Mouse (Mus musculus) hematopoietic stem cell, adult 5-6 weeks (primary cell): Measurements from ENCODE around the gene Csrnp2. TPM values are rescaled to one million over a fixed set of nuclear protein-coding genes. Genes with fewer than 3 reads are reported as not detected.
"Not testable (repeated sequence)": the region's sequence is repeated elsewhere in the genome, so short reads cannot be mapped to it uniquely, and the experiment has no call there.

ENCODE experiments used
- ATAC-seq, 2 experiments: fragments of 125-278 bp in 1 of 2; replicated peaks in 1 of 2; 2 replicates each; pipeline ENCODE4 v1.8.0; 2016 to 2017; ENCODE audit warnings: inconsistent platforms in 2 of 2, mild to moderate bottlenecking in 2 of 2, moderate number of reproducible peaks in 2 of 2, low read depth in 1 of 2, moderate TSS enrichment in 1 of 2; ENCODE audit not compliant: low FRiP score in 2 of 2, poor library complexity in 2 of 2, severe bottlenecking in 2 of 2, insufficient read depth in 1 of 2, low TSS enrichment in 1 of 2
- total RNA-seq: library from RNA; stranded (forward); fragments of 172-1452, 232-1000 nt; gene quantifications from 2 replicates; pipeline ENCODE4 v1.2.3, GENCODE M21; 2017

The Csrnp2 gene
- 3.8 and 5.0 TPM in 2 replicates for total RNA-seq

DNA sequence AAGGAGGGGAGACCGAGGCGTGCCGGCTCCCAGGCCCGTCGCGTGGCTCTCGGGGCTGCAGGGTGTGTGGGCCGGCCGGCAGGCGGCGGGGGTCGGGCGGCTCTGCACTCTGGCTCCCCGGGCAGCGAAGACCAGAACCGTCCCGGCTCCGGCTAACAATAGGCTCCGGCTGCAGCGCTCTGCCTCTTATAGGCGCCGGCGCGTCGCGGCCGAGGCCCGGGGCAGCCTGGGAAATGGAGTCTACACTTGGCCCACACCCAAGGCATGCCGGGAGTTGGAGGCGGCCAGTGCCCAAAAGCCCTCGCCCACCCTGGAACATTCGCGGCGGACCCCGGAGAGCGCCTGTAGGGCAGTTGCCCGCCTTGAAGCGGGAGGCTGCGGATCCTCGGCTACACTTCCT is at the start of gene Csrnp2:
Gene Csrnp2, minus strand, starts transcription at position 387 of the 400 bp plus-strand sequence.
- ATAC-seq, result peak; percentile 91 to 92

DNA sequence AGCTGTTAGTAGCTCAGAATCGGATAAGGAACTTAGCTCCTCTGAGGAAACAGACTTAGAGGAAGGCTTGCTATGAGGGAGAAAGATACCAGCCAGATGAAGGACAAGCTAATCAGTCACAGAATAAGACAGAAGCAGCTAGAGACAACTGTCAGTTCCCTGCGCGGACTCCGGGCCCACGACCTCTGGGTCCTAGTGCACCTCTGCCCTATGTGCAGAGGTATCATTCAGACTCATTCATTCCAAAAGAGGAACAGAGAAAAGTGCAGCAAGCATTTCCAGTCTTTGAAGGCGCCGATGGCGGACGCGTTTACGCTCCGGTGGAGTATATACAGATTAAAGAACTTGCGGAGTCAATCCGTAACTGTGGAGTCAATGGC is 48.4 kb upstream of the Csrnp2 start:
- ATAC-seq, result not testable (repeated sequence)

DNA sequence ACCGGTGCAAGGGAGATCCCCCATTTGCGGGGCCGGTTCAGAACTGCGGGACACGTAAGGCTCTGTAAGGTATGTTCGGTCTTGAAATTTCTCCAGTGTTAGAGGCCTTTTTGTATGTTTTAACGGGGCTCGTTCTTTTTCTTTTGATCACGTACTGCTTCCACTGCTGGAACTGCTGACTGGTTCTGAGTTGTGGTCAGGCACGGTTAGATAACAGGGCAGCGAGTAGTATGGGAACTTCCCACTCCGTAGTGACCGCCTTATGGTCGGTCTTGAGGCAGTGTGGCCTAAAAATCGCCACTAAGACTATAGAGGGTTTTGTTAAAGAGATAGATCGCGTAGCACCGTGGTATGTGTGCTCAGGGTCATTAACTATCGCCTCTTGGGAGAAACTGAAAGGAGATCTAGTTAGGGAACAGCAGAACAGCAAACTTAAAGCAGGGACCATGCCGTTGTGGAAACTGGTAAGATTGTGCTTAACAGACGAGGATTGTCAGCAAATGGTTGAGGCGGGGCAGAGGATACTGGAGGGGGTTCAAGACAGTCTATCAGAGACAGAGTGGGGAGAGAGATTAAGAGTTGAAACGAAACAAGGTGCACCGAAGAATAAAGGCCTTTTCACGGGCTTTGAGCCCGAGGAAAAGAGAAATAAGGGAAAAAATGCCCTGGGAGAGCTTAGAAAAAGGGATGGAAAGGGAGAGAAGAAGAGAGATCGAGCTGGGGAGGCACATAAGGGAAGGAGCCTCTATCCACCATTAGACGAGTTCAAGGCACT is 47.8 kb upstream of the Csrnp2 start:
- not testable (repeated sequence) for ATAC-seq

DNA sequence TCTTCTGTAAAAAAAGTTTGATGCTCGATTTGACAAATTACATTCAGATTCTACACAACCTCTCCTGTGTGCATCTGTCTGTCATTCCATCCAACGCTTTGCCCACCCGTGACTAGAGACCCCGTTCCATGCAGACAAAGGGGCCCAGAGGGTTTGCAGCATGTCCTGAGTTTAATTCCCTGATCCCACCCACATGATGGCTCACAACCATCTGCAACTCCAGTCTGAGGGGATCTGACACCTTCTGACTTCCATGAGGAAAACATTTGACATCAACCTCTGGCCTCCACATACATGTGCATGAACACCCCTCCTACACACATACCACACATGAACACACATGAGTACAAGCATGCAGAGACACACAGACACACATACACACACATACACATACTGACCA is 46.1 kb upstream of the Csrnp2 start:
- no peak for ATAC-seq

DNA sequence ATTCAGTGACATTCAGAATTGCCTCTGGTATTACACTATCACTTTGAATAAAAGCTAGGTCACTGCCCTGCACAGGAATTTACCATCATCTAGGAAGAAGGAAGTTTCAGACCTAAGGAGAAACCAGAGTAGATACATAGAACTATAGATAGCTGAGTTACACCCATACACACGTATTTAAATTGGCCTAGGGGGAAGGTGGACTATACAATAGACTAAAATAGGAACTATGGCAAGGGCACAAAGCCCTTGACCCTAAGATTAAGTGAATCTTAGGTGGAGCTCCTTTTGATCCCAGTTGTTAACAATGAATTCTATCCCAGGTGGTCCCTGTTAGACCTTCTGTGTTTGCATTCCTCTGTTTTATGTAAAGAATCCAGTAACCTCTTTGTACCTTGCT is 45.7 kb upstream of the Csrnp2 start:
- not testable (repeated sequence) for ATAC-seq

DNA sequence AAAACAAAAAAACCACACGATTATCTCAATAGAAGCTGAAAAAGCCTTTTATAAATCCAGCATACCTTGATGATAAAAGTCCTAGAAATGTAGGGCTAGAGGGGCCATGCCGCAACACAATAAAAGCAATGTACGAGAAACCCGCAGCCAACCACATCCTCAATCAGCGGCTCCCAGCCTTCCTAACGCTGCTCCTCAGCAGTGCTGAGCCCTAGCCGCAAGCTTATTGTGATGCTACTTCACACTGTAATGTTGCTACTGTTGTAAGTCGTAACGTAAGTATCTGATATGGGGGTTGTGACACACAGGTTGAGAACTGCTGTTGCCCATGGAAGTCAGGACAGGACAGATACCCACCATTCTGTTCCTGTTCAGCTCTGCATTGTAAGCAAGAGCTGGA is 44.1 kb upstream of the Csrnp2 start:
- ATAC-seq, result no peak

DNA sequence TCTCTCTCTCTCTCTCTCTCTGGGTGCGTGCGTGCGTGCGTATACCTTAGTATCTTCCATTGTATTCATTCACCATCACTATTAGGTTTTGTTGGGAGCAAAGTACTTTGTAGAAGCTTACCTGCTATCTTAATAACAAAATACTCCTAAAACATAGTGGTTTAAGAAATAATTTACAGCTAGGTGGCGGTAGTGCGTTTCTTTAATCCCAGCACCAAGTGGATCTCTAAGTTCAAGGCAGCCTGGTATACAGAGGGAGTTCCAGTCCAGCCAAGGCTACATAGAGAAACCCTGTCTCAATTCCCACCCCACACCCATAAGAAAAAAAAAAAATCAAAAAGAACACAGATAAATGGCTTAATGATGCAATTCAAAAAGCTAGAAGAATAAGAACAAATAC is 42.6 kb upstream of the Csrnp2 start:
- peak; percentile 51 to 69; a peak in 3 of 4 replicates for ATAC-seq

DNA sequence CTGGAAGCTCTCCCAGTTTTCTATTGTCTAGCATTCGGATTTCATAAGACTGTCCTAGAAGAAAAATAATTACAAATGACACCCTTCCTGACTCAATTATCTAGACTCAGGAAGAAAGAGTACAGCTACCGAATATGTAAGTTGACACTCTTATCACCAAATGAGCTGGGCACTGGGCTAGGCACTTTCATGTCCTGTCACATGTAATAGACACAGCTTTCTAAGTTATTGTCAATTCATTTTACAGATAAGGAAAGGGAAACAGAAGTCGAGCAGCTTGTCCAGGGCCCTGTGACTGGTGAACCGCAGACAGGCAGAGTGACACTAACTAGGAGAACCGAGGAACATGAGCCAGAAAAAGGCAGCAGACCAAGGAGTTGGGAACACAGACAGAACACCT is 32.6 kb upstream of the Csrnp2 start:
- ATAC-seq, result no peak

DNA sequence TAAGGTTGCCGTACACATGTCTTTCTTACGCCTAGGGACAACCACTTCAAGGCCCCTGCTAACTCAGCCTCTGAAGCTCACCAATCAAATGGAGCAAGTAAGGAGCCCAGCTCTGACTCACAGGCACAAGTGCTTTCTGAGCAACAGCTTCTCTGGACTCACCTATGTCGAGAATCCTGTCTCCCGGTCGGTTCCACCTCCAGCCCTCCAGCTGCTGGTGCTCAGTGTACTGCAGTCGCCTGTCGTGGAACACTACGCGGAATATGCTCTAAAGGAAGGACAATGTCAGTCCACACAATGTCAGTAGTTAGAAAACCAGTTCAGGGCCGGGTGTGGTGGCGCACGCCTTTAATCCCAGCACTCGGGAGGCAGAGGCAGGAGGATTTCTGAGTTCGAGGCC is 30.1 kb upstream of the Csrnp2 start:
- no peak for ATAC-seq

DNA sequence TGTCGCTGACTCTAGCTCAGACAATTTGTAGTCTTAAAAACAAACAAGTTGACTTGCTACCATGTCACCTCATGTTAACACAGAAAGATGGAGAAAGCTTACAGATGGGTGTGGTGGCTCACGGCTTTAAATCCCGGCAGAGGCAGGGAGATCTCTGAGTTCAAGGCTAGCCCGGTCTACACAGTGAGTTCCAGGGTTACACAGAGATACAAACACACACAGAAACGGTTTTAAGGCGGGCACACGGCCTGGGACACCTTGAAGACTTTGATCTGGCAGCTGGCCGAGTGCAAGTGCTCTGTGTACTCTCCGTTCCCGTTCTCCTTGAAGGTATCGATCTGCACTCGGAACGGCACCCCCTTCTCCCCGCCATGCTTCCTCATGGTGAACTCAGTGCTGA is 25.0 kb upstream of the Csrnp2 start:
- ATAC-seq, result no peak

DNA sequence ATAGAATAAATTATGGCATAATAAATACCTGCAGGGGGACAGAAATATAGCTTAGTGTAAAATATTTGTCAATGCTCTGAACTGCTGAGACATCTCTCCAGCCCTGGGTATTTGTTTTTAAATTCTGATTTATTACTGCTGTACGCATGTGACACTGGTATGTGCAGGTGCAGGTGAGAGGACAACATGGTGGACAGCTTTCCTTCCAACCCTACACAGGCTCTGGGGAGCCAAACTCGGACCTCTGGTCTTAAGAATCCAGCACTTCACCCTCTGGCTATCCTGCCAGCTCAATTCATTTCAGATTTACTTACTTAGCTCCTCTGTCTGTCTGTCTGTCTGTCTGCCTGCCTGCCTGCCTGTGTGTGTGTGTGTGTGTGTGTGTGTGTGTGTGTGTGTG is 19.8 kb upstream of the Csrnp2 start:
- ATAC-seq, result no peak

DNA sequence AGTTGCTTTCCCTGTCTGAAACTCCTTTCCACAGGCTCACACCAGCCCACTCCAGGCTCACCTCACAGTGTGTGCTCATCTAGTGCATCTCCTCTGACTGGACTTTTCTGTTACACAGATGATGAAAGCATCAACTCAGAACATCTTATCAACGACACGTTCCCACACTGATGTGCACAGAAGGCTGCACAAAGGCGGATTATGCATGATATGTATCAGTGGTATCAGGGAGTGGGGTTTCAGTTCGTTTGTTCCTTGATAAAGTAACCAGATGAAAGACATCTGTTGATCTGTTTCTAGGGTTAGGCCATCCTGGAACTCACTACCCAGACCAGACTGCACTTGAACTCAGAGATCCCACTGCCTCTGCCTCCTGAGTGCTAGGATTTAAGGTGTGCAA is 18.1 kb upstream of the Csrnp2 start:
- no peak for ATAC-seq

DNA sequence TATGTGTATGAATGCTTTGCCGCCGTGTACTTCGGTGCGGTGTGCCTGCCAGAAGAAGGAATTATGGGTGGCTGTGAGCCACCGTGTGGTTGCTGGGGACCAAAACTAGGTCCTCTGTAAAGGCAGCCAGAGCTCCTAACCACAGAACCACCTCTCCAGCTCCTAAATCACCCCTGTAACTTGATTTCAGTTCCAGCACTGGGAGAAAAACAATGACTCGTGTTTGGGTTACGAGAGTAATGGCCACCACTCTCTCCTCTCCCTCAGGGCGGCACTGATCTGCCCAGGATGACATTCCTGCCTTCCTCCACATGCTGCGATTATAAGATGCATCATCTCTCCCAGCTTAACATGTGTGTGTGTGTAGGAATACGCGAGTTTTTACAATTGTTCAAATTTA is 14.8 kb upstream of the Csrnp2 start:
- no peak for ATAC-seq

DNA sequence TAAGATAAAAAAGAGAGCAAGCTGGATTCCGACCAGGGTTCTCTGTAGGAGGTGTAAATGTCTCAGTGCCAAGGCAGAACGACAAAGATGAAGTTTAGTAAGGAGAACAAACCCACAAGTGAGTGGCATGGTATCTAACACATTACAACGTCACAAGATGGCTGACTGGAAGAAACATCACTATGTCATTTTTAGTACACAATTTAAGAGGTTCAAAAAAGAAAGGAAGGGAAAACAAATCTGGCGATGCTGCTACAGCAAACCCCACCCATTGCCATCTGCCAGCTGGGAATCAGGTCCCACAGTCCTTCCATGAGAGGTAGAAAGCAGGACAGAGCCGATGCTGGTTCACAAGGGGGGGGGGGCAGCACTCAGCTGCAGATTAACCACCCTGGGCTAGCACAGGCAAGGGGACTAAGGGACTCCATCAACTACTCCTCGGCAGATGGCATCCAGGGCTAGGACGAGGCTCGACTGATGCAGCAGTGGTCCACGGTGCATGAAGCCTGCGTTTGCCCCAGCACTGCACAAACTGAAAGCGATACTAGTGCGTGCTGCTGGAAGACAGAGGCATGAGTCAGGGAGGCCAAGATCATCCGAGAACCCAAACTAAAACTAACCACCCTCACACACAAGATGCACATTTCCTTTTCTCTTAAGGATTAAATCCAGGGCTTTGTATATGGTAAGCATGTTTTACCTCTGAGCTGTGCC is 13.3 kb upstream of the Csrnp2 start:
- ATAC-seq, result no peak

DNA sequence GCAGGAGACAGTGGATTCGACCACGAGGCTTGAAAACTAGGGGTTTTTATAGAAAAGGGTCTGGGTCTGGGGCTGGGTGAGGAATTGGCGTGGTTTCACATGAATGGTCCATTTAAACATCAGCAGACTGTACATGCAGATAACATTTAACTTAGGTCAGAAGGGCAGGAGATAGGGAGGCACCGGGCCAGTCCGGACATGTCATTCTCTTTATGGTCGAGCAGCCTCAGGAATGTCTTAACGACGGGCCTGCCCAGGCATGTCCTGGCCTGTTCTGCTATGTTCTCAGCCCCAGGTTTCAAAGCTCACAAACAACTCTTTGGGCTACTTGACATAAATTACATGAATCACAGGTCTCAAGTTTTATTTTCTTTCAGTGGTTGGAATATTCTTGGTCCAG is 4.2 kb upstream of the Csrnp2 start:
- not testable (repeated sequence) for ATAC-seq

DNA sequence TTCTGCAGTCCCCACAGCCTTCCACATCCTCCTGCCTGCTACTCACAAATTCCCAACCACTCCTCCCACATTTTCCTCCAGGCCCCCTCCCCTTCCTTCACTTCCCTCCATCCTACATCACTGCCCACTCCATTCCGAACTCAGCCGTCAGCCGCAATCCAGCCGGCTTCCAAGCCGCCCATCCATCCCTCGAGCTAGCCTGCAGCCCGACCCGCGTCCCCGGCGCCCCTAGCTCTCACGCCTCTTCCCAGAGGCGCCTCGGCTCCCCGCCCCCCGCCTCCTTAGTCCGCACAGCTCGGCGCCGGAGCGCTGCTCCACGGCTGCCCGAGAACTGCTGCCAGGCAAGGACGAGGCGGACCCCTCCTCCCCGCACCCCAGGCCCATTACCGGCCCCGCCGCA is 641 bp downstream of the Csrnp2 start:
- no peak for ATAC-seq

DNA sequence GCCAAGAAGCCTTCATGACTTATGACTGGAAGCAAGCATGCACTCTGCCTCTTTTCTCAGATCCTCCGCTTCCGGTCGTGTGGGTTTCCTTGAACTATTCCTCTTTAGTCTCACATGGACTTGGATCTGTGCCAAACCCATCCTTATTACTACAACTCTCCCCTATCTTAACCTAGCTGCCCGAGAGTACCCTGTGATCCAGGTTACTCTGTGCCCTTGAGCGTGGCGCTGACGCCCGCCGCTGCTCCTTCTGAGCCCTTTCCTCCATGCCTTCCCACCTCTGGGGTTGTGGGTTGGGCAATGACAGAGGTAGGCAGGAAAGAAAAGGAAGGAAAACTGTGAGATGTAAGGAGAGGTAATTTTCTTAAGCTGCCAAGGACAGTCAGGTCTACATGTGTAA is 3.3 kb downstream of the Csrnp2 start:
- no peak for ATAC-seq

DNA sequence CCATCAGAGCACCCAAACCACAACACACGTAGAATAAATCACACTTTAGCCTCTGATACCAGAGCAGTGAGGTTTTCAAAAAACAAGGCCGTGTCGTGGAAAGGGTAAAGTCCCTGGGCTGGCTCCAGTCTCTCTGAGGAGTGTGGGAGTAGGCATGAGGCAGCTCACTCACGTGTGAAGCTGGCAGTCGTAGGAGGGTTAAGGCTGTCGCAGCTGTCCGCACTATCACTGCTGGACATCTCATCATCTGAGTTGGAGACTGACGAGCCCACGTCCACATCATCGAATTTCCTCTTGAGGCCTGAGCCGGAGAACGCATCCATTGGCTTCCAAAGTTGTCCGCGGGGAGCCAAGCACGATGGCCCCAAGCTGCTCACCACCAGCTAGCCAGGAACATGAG is 6.0 kb downstream of the Csrnp2 start:
- ATAC-seq, result no peak; a peak in 1 of 4 replicates

DNA sequence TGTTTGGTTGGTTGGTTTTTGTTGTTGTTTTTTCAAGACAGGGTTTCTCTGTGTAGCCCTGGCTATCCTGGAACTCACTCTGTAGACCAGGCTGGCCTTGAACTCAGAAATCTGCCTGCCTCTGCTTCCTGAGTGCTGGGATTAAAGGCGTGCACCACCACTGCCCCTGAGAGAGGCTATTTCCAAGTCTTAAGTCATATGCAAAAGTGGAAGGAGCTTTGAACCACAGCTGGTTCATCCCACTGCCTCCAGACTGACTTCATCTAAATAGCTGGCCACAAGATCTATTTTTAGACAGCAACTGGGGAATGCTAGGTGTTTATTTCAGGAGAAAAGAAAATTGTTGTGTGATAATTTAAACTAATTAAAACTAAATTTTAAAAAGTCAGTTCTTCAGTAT is 7.0 kb downstream of the Csrnp2 start:
- not testable (repeated sequence) for ATAC-seq
